Mouse (Mus musculus) CD4-positive, CD25-positive, alpha-beta regulatory T cell, adult 2 months (primary cell): ENCODE data around the gene Acp5.
"Not testable (repeated sequence)": the region's sequence is repeated elsewhere in the genome, so short reads cannot be mapped to it uniquely, and the experiment has no call there.

Experiments used
- DNase-seq: peaks from one replicate; pipeline ENCODE4 v3.0.0-alpha.2; 2012; ENCODE audit warnings: low read depth, low spot score

The Acp5 gene

DNA sequence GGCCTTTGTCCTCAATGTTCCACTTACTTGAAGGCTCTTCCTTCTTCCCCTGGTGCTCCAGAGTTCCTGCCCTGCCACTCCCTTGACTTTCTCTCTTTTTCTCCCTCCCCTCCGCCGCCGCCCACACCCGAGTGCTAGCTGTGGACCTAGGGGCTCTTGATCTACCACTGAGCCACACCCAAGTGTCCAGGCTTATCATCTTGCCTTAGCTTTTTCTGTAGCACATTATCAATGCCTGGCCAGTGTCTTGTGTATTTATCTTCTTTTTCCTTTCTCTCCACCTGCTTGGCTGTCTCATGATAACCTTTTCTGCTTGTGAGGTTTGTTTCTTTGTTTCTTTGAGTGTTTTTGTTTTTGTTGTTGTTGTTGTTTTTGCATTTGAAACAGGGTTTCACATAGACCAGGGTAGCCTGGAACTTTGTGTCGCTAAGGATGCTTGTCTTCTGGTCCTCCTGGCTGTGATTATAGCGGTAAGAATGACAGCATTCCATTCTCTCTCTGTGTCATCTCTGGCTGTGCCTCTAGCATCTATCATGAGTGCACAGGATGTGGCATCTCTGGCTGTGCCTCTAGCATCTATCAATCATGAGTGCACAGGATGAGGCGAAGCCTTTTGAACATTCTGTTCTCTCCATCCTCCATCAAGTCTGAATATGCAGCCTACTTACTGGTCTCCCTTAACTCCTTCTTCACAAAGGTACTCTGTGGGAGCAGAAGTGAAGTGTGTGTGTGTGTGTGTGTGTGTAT is at the start of gene Acp5:
Gene Acp5, minus strand, starts transcription at position 68 of the 747 bp plus-strand sequence.
- peak; percentile 81 for DNase-seq

DNA sequence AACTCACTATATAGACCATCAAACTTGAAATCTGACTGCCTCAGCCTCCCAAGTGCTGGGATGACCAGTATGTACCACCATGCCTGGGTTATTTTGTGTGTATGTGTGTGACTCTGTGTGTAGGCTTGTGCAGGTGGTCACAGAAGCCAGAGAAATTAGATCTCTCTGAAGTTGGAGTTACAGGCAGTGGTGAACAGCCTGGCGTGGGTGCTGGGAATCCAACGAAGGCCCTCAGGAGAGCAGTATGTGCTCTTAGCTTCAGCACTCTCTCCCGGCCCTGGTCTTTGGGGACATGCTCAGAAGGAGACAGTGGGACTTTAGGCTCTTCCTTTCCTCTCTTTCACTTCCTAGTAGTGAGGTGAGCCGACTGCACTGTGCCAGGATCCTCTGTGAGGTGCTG is 36.8 kb upstream of the Acp5 start:
- DNase-seq: no peak

DNA sequence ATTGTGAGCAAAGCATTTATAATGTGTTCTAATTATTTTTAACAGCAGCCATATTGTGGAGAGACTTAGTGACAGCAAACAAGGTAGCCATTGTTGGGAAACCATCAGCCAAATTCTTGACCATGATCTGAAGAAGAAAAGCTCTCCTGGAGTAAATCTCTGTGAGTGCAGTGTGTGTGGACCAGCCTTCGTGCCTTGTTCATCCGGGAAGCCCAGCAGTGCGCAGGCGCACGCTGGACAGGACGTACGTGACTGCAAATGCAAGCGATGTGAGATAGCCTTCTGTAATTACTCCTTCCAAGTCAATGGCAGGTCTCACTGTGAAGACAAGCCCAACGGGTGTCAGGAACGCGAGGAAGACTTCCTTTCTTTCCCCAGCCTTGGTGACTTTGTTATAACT is 33.8 kb upstream of the Acp5 start:
- DNase-seq: no peak

DNA sequence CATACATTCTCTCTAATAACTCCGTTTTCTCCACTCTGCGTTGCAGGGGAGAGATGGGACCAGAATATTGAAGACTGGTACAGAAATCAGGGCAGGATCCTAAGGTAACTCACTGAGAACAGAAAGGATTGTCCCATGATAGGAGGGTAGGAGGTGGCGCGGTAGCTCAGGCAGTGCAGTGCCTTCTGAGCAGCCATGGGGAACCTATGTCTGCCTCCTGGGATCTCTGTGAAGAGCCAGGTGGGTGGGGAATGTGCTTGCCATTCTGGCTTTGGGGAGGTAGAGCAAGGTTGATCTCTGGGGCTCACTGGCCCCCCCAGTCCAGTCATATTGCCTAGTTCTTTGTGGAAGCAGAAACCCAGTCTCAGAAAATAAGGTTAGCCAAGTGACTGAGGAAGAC is 32.2 kb upstream of the Acp5 start:
- no peak for DNase-seq

DNA sequence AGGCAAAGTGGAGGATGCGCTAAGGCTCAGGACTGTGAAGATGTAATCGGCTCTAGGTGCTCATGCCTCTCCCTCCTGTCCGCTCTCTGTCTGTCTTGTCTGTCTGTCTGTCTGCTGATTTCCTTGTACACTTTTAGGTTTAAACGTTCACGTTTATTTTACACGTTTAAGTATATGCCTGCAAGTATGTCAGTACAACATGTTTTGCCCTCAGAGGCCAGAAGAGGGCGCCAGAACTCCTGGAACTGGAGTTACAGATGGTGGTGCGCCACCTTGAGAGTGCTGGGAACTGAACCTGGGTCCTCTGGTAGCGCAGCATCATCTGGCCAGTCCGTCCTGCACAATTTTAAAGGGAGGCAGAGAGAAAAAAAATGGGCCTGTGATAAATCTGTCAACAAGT is 31.2 kb upstream of the Acp5 start:
- DNase-seq: peak; percentile 38

DNA sequence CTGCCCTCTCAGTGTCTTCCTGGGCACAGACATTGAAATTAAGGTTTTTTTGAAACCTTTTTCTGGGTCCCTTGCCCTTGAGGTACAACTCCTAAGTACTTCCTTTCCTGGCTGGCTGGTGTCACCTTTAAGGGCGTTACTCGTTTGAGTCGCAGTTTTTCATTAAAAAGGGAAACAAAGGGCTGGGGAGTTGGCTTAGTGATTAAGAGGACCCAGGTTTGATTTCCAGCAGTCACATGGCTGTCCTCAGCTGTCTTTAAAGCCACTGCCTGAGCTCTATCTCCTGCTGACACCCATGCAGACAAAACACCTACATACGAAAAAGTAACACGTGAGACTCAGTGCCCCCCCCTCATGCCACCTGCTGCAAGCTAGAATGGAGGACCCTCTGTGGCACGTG is 30.5 kb upstream of the Acp5 start:
- DNase-seq: no peak

DNA sequence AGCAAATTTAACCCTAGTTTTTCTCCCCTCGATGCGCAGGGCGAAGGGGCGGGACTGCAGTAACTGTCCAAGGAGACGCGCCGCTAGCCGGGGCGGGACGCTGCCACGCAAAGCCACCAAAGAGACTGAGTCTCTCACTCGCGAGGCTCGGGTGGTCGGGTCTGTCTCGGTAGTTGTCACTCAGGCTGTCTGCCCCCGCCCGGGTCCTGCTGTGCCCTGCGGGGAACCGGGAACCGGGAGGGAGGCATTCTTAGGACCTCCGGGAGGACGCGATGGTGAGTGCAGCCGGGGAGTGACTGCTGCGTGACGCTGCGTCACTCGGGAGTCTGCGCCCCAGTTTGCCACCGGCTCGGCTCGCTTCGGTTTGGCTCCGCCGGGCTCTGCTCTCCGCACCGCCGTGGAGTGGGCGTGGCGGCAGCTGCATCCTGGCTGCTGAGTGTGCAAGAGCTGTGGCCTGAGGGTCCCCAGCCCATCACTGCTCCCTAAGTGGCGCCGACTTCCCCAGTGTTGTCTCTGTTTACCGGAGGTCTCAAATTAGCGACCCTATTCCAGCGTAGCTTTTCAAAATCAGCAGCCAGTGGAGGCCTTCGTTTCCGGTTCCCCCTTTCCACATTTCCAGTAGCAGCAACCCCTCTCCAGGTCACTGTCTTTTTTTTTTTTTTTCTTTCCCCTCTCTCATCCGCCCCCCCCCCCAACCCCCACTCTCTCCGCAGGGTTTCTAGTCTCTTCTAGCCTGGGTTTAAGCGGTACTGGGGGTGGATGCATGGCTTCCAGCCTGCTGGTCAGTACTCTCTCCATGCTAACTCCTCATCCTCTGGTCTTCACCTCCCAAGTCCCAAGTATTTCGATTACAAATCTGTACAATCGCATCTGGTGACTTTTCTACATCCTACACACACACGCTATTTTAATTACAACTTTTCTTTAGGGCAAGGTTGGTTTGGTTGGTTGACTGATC is 29.5 kb upstream of the Acp5 start:
- DNase-seq: peak; percentile 72

DNA sequence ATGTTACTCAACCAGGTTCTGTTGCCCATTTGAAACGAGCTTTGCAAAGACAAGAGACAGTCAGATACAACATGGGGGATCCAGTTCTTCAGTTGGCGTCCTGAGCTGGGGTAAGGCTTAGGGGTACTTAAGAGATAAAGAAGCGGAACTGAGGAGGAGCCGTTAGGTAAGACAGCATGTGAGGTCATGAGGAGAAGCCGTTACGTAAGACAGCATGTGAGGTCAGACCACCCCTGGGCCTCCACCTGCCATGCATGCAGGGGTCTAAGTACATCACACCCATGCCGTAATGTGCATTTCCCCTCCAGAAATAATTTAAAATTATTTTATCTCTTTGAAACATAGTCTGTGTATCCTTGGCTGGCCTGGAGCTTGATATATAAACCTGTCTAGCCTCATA is 27.4 kb upstream of the Acp5 start:
- no peak for DNase-seq

- DNase-seq: no peak
Observed at GRCm38 (mm10) chr9:22162305-22162704, 26.8 kb upstream of the Acp5 start.

GRCm38 (mm10) chr9:22161299-22161698 is 25.8 kb upstream of the Acp5 start:
- no peak for DNase-seq

DNA sequence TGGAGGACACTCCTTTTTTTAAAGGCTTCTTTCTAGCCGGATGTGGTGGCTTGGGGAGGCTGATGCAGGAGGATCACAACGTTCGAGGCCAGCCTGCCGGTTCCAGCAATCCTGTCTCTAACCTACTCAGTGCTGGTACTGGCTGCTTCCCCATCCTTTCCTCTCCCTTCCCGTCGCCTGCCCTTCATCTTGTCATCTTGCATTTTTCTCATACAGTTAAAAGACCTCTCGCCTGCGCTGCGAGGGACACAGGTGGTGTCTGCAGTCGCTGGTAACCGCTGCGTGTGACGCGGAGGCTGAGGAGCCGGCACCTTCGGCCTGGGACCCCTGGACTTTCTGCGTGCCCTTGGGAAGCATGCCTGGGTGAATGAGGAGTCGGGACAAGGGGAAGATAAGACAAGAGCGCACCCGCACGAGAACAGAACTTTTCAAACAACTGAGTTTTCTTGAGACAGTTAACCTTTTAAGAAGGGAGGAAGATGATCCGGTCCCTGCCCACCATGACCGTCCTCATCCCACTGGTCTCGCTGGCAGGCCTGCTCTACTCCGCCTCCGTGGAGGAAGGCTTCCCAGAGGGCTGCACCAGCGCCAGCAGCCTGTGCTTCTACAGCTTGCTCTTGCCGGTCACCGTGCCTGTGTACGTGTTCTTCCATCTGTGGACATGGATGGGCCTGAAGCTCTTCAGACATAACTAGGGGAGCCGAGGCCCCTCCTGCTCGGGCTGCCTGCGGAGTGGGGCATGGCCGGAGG is 22.2 kb upstream of the Acp5 start:
- no peak for DNase-seq

DNA sequence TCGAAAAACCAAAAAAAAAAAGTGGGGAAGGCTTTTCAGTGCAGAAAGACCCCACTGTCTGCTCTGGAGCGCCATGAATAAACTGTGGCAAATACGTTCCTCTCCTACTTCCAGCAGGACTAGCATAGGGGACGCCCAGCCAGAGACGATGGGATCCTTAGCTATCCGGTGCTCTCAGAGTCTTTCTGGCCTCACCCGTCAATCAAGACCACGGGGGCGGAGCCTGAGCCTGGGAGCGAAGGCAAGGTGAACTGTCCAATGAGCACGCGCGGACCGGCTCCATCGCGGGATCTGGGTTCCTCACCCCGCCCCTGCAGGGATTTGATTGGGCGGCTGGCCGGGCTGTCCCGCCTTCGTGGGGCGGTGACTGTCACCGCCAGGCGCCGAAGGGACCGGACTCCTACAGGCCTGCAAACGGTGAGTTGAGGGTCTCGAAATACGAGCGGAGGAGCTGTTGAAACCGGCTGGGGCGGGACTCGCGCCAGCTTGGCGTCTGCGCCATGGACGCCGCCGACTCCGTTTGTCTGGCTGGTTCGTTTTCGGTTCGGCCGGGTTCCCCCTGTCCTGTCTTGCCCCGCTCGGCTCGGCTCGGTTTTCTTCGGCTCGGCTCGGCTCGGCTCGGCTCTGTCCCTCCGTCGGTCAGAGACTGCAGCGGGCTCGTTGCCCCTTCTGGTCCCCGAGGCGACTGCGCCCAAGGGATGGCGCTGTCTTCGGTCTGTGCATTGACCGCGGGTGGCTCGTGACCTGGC is 21.2 kb upstream of the Acp5 start, which contains the start of gene Pigyl:
Gene Pigyl, plus strand, starts transcription at position 350 of the 749 bp plus-strand sequence.
- DNase-seq: peak; percentile 100

- peak; percentile 92 for DNase-seq
Observed at GRCm38 (mm10) chr9:22155614-22156013, 20.1 kb upstream of the Acp5 start.

- DNase-seq: no peak
Observed at GRCm38 (mm10) chr9:22153810-22154209, 18.3 kb upstream of the Acp5 start.

DNA sequence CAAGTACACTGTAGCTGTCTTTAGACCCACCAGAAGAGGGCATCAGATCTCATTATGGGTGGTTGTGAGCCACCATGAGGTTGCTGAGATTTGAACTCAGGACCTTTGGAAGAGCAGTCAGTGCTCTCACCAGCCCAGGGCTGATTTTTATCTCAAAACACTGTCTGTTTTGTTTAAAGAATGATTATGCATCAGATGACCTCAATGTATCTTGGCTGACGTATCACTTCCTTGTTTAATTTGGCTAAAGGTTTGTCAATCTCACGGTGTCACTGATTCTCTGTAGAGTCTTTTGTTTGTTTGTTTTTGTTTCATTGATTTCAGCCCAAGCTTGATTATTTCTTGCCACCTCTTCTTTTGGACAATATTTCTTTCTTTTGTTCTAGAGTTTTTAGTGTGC is 15.4 kb upstream of the Acp5 start:
- DNase-seq: no peak

DNA sequence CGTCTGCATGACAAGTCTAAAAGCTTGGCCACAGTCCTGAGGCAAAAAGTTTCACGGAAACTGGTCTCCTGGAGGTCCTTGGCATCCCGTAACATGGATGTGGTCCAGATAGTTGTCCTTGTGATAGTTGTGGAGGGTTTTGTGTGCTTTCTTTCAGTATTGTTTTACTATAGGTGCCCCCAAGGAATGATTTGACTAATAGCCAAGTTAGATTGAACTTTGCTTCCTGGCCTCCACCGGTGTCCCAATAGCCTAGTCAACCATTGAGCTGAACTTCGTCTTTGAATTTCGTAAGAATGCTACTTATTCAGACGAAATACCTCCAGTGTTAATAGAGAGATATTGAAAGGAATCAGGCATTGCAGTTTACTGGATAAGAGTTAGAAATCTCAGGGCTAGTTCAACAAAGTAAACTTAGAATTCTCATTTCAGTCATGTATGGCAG is 14.8 kb upstream of the Acp5 start:
- not testable (repeated sequence) for DNase-seq

DNA sequence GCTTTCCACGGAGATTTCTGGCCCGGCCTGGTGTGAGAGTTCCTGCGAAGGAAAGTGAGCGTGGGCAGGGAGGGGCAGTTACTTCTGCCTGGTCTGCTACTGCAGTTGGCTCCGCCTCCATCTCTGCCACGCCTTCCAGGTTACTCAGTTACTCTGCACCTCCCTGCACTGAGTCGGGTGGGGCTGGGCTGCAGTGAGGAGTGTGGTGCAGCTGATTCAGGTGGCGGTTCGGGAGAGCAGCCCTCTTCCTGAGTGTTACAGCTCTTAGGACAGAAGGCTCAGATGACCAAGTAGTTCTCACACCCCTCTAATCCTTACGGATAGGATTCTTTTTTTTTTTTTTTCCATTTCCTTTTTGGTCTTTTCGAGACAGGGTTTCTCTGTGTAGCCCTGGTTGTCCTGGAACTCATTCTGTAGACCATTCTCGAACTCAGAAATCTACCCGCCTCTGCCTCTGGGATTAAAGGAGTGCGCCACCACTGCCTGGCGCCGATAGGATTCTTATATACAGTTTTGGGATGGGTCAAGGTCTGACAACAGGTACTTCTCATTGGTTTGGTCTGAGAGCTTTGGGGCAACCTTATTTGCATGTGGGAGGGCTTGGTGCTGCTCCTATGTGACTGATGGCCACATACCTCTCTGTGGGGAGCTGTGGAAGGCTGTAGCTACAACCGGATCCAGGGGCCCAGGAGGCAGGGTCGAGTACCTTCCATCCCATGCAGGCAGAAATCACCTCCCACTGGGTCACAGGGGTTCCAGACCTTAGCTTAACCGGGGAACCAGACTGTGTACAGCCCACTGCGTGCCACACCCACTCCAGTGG is 14.1 kb upstream of the Acp5 start:
- no peak for DNase-seq

DNA sequence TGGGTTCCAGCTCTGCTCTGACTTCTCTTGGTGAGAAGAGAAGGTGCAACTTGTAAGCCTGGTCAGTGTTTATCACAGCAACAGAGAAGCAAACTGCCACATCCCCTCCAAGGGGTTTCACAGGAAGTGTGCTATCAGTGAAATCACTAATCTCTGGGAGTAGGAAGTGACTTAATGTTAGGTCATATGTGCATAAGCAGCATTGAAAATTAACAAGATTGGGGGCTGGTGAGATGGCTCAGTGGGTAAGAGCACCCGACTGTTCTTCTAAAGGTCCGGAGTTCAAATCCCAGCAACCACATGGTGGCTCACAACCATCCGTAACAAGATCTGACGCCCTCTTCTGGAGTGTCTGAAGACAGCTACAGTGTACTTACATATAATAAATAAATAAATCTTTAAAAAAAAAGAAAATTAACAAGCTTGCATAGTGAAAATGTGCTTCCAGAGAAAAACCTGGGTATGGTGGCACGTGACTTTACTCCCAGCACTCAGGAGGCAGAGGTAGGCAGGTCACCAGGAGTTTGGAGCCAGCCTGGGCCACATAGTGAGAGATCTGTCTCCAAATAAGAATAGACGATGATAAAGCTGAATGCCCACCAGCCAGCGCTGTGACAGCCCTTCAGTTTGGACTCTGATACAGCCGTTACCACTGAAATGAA is 8.9 kb upstream of the Acp5 start:
- no peak for DNase-seq

DNA sequence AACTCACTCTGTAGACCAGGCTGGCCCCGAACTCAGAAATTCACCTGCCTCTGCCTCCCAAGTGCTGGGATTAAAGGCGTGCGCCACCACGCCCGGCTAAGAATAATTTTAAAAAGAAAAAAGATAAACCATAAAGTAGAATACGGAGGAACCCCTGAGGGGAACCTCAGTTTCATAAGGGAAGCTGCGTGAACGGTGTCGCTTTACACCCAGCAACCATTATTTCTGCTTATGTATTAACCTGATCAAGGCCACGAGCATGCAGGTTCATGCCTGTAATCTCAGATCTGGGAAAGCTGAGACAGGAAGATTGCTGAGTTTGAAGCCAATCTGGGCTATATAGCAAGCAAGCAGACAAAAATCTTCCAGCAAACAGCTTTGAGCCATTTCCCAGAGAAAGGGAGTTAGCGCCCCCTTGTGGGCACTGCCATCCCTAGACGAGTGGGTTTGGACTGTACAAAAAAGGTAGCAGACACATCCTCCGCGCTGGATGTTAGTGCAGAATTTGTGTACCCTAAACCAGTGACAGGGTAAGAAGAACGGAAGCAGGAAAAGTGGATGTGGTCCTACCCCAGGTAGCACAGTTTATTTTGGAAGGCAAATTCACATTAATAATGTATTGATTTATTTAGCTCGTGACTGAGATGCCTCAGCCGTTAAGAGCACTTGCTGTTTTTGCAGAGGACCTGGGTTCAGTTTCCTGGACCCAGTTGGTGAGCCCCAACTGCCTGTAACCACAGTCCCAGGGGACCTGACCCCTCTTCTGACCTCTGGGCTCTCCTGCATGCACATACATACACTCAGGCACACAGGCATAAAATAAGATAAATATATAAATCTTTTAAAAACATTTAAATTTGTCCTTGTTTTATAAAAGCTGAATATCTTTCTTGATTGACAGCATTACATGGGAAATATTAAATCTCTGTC is 7.9 kb upstream of the Acp5 start:
- DNase-seq: peak; percentile 94
